Mouse (Mus musculus): Measurements from ENCODE around the gene Syt9.

DNA sequence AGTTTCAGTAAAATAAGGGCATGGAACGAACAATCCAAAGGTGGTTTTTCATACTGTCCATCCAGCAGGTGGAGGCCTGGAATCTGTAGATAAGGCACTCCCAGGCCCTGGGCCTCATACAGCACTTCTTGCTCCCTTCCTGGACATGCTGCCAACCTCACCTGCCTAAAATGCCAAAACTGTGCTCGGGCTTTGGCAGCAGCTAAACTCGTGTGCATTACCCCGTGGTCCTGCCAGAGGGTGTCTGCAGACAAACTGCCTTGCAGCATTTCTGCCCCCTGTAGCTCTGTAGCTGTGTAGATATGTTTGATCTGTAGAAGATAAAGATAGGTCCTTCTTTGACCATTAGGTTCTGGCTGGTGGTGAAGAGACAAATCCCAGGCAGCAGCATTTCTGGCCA lies 198.4 kb downstream of the Syt9 start:
- TF ChIP-seq GATA1 (IDR thresholded peaks at IDR 0.05; ENCODE audit: borderline replicate concordance, low read length) (no peak), FLI1 (IDR thresholded peaks at IDR 0.05; ENCODE audit: low read length) (no peak)
